Mouse (Mus musculus): ENCODE data around the gene Ces1e. TPM values are rescaled to one million over a fixed set of nuclear protein-coding genes. Genes with fewer than 3 reads are reported as not detected.
"Not testable (repeated sequence)": the region's sequence is repeated elsewhere in the genome, so short reads cannot be mapped to it uniquely, and the experiment has no call there.

The Ces1e gene
- total and polyA plus RNA-seq, 2 experiments from 2014 or later = not detected

DNA sequence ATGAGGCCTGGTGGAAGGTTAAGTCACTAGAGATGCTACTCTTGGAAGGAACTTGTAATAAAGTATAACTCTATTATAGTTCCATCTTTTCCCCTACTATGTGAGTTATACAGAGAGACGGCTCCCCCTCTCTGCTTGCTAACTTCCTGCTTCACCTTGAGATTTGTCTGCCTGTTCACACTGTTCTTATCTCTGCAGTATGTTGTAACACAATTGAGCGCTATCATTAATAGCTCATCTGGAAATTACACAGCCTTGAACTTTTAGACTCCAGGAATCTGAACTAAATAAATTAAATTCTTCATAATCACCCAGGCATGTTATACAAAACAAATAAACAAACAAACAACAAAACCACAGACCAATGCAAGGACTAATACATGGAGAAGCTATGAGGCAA lies 16.6 kb upstream of the Ces1e start:
- H3K4me1 ChIP-seq (ENCODE audit: insufficient read depth) = no peaks in the 10 kb centered on the region
- 93% methylated on average over 2 of the region's 2 CpGs for WGBS
- ATAC-seq (no peak), DNase-seq (no peak)
- no peak overlapping the region for H3K4me3 ChIP-seq (ENCODE audit: low read depth, low read length)
- H3K9me3 ChIP-seq (ENCODE audit: low read length) = no peaks in the 10 kb centered on the region
- no peak overlapping the region for H3K4me2 ChIP-seq (ENCODE audit: low read depth)
- no peak overlapping the region for H3K9ac ChIP-seq
- no peak overlapping the region for H3K27ac ChIP-seq (ENCODE audit: low read depth, low read length)
- H3K36me3 ChIP-seq (ENCODE audit: insufficient read depth) = no peaks in the 10 kb centered on the region
- no peak for TF ChIP-seq CTCF (IDR thresholded peaks at IDR 0.05; ENCODE audit: low read depth)
- H3K27me3 ChIP-seq (ENCODE audit: insufficient read depth, low read length) = no peaks in the 10 kb centered on the region

DNA sequence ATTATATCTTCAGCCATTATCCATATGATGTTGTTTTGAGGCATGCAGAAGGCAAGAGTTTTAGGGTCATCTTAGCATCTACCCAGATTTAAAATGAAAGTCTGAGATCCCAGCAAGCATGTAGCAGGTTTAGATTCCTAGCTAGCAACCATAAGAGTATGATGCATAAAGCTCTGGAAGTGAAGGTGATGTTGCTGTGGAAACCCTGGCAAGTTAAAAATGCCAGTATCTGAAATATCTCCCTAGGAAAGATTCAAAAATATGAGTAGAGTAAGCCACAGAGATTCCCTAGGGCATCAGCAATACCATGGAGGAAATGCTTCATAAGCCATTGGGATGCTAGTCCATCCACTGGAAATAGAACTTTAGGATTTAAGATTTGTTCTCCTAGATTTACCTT lies 10.5 kb upstream of the Ces1e start:
- H3K4me2 ChIP-seq (ENCODE audit: low read depth) = no peak overlapping the region
- no peak for DNase-seq
- no peak for TF ChIP-seq CTCF (IDR thresholded peaks at IDR 0.05; ENCODE audit: low read depth)

DNA sequence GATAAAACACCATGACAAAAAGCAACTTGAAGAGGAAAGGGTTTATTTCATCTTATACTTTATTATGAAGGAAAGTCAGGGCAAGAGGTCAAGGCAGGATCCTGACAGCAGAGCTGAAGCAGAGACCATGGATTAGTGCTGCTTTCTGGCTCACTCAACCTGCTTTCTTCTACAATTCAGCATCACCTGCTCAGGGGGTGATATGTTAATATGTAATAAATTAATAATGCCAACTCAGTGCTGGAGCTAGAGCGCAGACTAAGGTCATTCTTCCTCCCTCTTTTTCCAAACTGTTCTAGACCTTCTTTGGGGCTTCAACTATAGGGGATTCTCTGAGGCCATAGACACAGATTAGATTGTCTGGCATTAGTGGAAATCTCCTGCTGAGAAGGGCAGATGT lies 6.3 kb upstream of the Ces1e start:
- 95% methylated on average over 1 of the region's 1 CpGs for WGBS
- H3K4me2 ChIP-seq (ENCODE audit: low read depth) = no peak overlapping the region
- no peaks in the 10 kb centered on the region for H3K4me1 ChIP-seq (ENCODE audit: insufficient read depth)
- no peaks in the 10 kb centered on the region for H3K36me3 ChIP-seq (ENCODE audit: insufficient read depth)
- no peak for TF ChIP-seq CTCF (IDR thresholded peaks at IDR 0.05; ENCODE audit: low read depth)
- H3K4me3 ChIP-seq (ENCODE audit: low read depth, low read length) = no peak overlapping the region
- H3K9ac ChIP-seq = no peak overlapping the region
- ATAC-seq (no peak), DNase-seq (no peak)
- no peak overlapping the region for H3K27ac ChIP-seq (ENCODE audit: low read depth, low read length)
- H3K9me3 ChIP-seq (ENCODE audit: low read length) = no peaks in the 10 kb centered on the region
- no peaks in the 10 kb centered on the region for H3K27me3 ChIP-seq (ENCODE audit: insufficient read depth, low read length)

More for the DNA sequence above, 10.5 kb upstream of the Ces1e start:
- no peak overlapping the region for H3K9ac ChIP-seq
- H3K36me3 ChIP-seq (ENCODE audit: insufficient read depth) = no peaks in the 10 kb centered on the region
- no peaks in the 10 kb centered on the region for H3K4me1 ChIP-seq (ENCODE audit: insufficient read depth)
- no peak for ATAC-seq
- H3K4me3 ChIP-seq (ENCODE audit: low read depth, low read length) = no peak overlapping the region
- H3K27ac ChIP-seq (ENCODE audit: low read depth, low read length) = 0 out of 2 replicates have a peak overlapping the region, but pooled peaks have one; percentile 1
- no peaks in the 10 kb centered on the region for H3K9me3 ChIP-seq (ENCODE audit: low read length)
- H3K27me3 ChIP-seq (ENCODE audit: insufficient read depth, low read length) = no peaks in the 10 kb centered on the region

DNA sequence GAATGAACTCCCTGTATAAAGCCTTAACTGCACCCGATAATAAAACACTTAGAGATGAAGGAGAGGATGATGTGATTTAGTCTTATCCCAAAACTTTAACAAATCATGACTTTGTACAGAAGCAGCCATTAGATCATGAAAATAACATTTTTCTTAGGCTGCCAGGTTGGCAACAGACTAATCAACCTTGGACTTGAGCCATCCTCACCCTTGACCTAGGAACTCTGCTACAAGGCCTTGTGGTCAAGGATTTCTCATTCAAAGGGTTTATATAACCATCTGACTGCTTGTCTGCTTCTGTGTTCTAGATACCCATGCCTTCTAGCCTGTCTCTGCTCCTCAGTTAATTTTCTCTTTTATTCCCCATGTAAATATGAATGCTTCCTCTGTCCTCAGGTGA lies 5.3 kb upstream of the Ces1e start:
- Histone ChIP-seq H3K4me2 (ENCODE audit: low read depth) (no peak overlapping the region), H3K9me3 (ENCODE audit: low read length) (no peaks in the 10 kb centered on the region), H3K36me3 (ENCODE audit: insufficient read depth) (no peaks in the 10 kb centered on the region), H3K27ac (ENCODE audit: low read depth, low read length) (no peak overlapping the region), H3K27me3 (ENCODE audit: insufficient read depth, low read length) (no peaks in the 10 kb centered on the region), H3K4me1 (ENCODE audit: insufficient read depth) (no peaks in the 10 kb centered on the region), H3K4me3 (ENCODE audit: low read depth, low read length) (no peak overlapping the region), H3K9ac (no peak overlapping the region)
- no peak for DNase-seq
- no peak for ATAC-seq
- WGBS = 94% methylated on average over 1 of the region's 1 CpGs
- TF ChIP-seq CTCF (IDR thresholded peaks at IDR 0.05; ENCODE audit: low read depth) = no peak

DNA sequence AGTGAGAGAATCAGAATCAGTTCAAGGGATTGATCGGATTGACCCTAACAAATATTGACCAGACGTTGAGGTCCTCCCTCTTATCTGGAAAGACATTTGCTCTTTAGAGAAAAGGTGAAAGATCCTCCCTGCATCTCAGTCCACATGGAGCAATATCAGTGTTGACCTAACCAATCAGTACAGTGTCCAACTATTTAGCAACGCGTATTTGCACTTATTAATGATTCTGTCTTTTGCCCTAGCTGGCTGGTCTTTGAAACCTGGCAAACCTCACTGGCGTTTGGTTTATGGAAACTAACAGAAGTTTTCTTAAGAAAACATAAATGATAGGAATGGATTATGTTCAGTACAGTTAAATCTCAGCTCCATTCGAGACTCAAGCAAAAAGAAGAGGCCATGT lies 4.6 kb upstream of the Ces1e start:
- Histone ChIP-seq H3K36me3 (ENCODE audit: insufficient read depth) (no peaks in the 10 kb centered on the region), H3K4me3 (ENCODE audit: low read depth, low read length) (no peak overlapping the region), H3K9ac (no peak overlapping the region), H3K4me1 (ENCODE audit: insufficient read depth) (no peaks in the 10 kb centered on the region), H3K4me2 (ENCODE audit: low read depth) (no peak overlapping the region), H3K27me3 (ENCODE audit: insufficient read depth, low read length) (no peaks in the 10 kb centered on the region), H3K9me3 (ENCODE audit: low read length) (no peaks in the 10 kb centered on the region), H3K27ac (ENCODE audit: low read depth, low read length) (no peak overlapping the region)
- TF ChIP-seq CTCF (IDR thresholded peaks at IDR 0.05; ENCODE audit: low read depth) = no peak
- DNase-seq = no peak
- no peak for ATAC-seq
- WGBS = 89% methylated on average over 6 of the region's 6 CpGs

DNA sequence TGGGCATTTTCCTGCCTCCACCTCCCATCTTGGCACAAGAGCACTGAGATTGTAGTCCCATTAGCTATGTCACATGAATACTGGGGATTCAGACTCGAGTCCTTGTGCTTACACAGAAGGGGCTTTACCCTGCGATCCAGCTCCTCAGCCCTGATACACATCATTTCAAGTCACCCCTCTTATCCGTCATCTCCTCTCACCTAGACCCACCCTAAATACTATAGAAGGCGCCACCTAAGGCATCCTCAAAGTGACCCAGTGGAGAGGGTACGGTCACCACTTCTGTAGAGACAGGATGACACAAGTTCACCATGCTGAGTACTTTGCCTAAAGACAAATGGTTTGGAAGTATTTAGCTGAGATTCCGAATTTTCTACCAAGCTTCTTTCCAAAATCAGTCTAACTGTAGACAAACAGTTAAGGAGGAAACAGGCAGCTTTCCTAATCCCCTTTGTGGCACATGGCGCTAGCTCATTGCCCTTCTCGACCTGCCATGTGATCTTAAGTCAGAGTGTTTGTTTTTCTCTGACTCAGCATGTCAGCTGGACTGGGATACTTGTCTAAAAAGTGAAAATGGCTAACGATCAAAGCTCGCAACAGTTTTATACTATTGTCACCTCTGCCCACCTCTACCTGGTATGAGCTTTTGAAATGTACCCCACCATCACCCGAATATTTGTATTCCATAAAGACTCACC lies 597 bp downstream of the Ces1e start:
- Histone ChIP-seq H3K36me3 (ENCODE audit: insufficient read depth) (no peaks in the 10 kb centered on the region), H3K27ac (ENCODE audit: low read depth, low read length) (no peak overlapping the region), H3K9ac (no peak overlapping the region), H3K4me2 (ENCODE audit: low read depth) (no peak overlapping the region), H3K4me1 (ENCODE audit: insufficient read depth) (no peaks in the 10 kb centered on the region), H3K9me3 (ENCODE audit: low read length) (no peaks in the 10 kb centered on the region), H3K4me3 (ENCODE audit: low read depth, low read length) (no peak overlapping the region), H3K27me3 (ENCODE audit: insufficient read depth, low read length) (no peaks in the 10 kb centered on the region)
- no peak for TF ChIP-seq CTCF (IDR thresholded peaks at IDR 0.05; ENCODE audit: low read depth)
- DNase-seq (no peak), ATAC-seq (no peak)
- 67% methylated on average over 11 of the region's 11 CpGs for WGBS

DNA sequence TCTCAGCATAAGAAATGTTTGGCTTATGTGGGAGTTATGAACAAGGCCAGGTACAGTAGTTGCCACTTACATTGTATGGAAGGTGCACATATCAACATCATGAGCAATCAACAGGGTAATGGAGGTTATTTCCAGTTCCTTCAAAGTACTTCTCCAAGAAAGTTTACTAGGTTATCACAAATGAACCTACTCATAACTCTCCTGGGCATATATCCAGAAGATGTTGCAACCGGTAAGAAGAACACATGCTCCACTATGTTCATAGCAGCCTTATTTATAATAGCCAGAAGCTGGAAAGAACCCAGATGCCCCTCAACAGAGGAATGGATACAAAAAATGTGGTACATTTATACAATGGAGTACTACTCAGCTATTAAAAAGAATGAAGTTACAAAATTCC lies 2.9 kb downstream of the Ces1e start:
- not testable (repeated sequence) for H3K4me2 ChIP-seq (ENCODE audit: low read depth); H3K9me3 ChIP-seq (ENCODE audit: low read length); DNase-seq; H3K9ac ChIP-seq; H3K4me3 ChIP-seq (ENCODE audit: low read depth, low read length); H3K36me3 ChIP-seq (ENCODE audit: insufficient read depth); H3K4me1 ChIP-seq (ENCODE audit: insufficient read depth); H3K27ac ChIP-seq (ENCODE audit: low read depth, low read length); H3K27me3 ChIP-seq (ENCODE audit: insufficient read depth, low read length); ATAC-seq
- WGBS = 95% methylated on average over 1 of the region's 1 CpGs
